Mouse (Mus musculus) WW6 (cell line): ENCODE measurements around the gene Wdr26.

Experiments
- DNase-seq: peaks from one replicate; pipeline ENCODE4 v3.0.0-alpha.2; 2013; ENCODE audit warnings: low read depth, low spot score

Gene Wdr26

GRCm38 (mm10) chr1:181167816-181168215, 44.0 kb downstream of the Wdr26 start:
- no peak for DNase-seq

DNA sequence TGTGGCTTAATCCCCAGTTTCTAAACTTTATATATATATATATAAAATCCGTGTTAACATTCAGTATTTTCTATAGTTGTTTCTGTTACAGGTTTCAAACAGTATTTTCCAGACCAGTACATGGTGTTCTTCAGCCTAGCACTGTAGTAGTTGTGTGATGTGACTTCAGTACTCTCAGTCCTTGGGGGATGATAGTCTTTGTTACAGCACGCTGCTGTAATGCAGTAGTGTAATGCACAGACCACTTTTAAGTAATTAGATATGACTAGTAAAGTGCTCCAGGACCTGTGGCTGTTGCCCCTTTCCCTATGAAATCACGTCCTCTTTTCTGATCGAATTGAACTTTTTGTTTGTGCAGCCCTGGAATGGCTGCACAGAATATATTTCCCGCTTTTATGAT, 60.3 kb downstream of the Wdr26 start:
- no peak for DNase-seq

GRCm38 (mm10) chr1:181150827-181151534, 60.8 kb downstream of the Wdr26 start:
- peak; percentile 61 for DNase-seq

DNA sequence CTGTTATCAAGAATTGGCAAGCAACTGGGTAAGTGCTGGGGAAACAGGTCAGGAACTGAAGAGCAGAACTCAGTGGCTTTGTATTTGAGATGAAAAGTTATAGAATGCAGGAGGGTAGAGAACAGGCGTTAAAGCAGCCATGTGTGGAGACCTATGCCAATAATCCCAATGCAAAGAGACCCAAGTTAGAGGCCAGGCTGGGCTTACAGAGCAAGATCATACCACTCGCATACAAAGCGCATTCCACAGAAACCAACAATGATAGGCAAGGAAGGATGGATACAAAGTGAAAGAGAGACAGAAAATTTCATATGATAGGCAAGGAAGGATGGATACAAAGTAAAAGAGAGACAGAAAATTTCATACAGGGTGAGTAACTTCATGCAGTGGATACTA, 61.4 kb downstream of the Wdr26 start:
- no peak for DNase-seq

GRCm38 (mm10) chr1:181149373-181150017, 62.3 kb downstream of the Wdr26 start:
- no peak for DNase-seq

- DNase-seq, result no peak
Measured at GRCm38 (mm10) chr1:181148540-181148939, 63.3 kb downstream of the Wdr26 start.

GRCm38 (mm10) chr1:181146187-181146586, 65.6 kb downstream of the Wdr26 start:
- no peak for DNase-seq

- DNase-seq, result no peak
Measured at GRCm38 (mm10) chr1:181144966-181145365, 66.8 kb downstream of the Wdr26 start.

DNA sequence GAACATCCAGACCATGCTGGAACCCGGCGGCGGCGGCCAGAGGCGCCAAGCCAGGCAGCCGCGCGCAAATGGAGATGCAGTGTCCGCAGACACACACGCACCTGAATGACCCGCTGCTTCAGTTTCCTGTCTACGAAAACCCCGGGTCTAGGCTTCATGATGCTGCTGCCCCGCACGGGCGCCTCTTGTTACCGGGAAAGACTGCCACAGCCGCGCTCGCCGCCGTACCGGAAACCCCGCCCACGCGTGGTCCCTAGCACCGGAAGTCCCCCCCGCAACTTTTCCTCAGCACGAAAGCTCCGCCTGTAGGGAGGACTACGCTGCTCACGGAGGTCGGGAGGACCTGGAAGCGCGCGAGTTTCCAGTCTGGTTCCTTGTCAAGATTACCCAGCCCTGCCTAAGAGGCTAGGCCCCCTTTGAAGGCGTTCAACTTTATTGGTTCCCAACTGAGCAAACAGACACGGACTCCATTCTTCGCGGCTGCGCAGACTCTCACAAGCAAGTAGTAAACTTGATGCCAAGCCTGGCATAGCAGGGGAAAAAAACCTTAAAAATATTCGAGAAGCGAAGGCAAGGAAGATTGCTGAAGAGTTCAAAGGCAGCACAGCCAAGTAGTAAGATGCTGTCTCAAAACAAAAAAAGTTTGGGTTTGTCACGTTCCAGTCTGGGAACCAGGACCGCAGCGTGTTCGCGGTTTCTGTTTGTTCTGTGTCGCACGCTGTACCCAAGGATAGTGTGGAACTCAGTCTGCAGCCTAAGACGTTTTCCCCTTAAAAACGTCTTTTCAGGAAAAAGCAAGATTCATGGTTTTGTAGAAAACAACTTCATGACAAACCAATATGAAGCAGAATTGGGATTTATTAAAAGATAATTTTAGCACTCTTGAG, 67.6 kb downstream of the Wdr26 start, which contains the start of the genes Nvl and Cnih4:
Nvl (minus strand) TSS at position 255 of the 887 bp plus-strand sequence.
Cnih4 (plus strand) TSS at position 744 of the 887 bp plus-strand sequence.
- DNase-seq, result peak; percentile 92

- DNase-seq, result no peak
Measured at GRCm38 (mm10) chr1:181143609-181143949, 68.2 kb downstream of the Wdr26 start.

- DNase-seq, result no peak
Measured at GRCm38 (mm10) chr1:181138730-181139129, 73.1 kb downstream of the Wdr26 start.

DNA sequence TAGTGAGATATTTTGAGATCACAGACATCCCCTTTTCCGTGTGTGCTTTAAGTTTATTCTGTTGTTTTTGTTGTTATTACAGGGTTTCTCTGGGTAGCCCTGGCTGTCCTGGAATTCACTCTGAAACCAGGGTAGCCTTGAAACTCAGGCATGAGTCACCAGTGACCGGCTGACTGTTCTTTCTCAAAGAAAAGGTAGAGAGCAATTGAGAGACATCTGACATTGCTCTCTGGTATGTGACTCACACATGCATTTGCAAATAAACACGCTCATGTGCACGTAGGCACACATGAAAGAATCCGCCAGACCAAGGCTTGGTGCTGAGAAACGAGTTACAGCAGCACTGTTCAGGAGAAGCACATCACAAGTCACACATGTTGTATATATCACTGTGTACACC, 79.9 kb downstream of the Wdr26 start:
- no peak for DNase-seq

DNA sequence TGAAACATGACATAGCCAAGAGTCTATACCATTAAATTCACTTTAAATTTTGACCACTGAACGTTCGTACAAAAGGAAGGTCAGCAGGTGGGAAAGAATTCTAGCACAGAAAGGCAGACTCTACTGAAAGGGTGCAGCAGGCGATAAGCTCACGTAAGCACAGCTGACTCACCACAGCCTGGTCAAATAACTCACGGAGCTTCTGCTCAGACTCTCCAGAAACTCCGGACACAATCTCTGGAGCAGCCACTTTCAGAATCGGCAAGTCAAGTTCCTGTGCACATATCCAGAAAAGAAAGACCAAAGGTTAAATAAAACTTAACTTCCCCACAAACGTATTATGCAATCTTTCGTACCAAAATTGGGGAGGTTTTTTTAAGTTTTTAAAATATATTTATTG, 85.0 kb downstream of the Wdr26 start:
- no peak for DNase-seq

DNA sequence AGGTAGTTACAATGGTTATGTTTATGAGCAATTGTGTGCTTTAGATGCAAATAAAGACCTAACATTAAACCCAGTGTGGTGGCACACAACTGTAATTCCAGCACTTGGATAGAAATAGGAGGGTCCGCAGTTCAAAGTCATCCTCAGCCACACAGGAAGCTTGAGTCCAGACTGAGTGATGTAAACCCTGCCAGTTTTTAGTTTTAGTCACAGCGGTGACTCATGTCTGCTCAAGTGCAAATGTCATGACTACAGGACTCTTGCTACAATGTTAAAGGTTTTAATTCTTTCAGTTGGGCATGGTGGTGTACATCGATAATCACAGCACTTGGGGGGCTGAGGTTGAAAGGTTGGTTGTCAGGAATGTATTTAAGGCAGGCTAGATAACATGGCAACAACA, 85.9 kb downstream of the Wdr26 start:
- DNase-seq, result no peak

DNA sequence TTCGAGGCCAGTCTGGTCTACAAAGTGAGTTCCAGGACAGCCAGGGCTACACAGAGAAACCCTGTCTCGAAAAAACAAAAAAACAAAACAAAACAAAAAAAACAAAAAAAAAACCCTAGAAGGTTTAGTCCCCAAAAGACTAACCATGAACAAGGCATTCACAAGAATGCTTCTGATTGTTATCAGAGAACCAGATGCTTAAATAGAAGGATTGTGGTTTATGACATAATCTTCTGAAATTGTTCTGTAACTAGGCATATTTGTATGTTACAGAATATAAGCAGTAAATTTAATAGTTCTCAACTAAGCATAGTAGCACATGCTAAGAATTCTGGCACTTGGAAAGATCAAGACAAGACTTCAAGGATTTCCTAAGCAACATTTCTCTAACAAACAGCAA, 87.7 kb downstream of the Wdr26 start:
- DNase-seq, result no peak
